ENCODE assay signal across 12 mouse cellular contexts in genomic region chr13:108774981-108775380, GRCm38 (mm10).
DNase-seq lines count a peak whose midpoint lies in the region; TF ChIP-seq lines count a peak whose summit lies in the region.
"Had no signal": no experiment of that assay in that cellular context is flagged by ENCODE, and none has a peak within 500 bp of the region (broad histone marks: within the 10 kb centered on the region; RNA-seq: fewer than 3 reads in every experiment).

No protein-coding gene starts in this region.

- intact Hi-C loops in gastrocnemius, postnatal 14 days (cut with DNase I; ENCODE audit: low total_unique reads): no loop called here

- TF ChIP-seq CTCF in bone marrow macrophage, adult 2 months (IDR thresholded peaks at IDR 0.05; ENCODE audit: low read depth, low read length): no peak
- no peak for TF ChIP-seq CTCF in thymus, adult 2 months (IDR thresholded peaks at IDR 0.05; ENCODE audit: borderline replicate concordance, control insufficient read depth, extremely low read depth, insufficient read depth, low read length, poor library complexity)

- no peak overlapping the region for H3K4me3 ChIP-seq in bone marrow macrophage, adult 2 months (ENCODE audit: insufficient read depth, low read length)
- no peak overlapping the region for H3K4me3 ChIP-seq in thymus, adult 2 months (ENCODE audit: control insufficient read depth, insufficient read depth, low read length)
- H3K4me3 ChIP-seq: kidney, embryonic 15.5 days had no signal

- no peaks in the 10 kb centered on the region for H3K27me3 ChIP-seq in thymus, adult 2 months (ENCODE audit: control insufficient read depth, insufficient read depth, low read length)
- H3K27me3 ChIP-seq: kidney, embryonic 15.5 days had no signal

- no peak for TF ChIP-seq POLR2A in bone marrow macrophage, adult 2 months (IDR thresholded peaks at IDR 0.05; ENCODE audit: borderline replicate concordance, low read depth, low read length)
- TF ChIP-seq POLR2A in thymus, adult 2 months (IDR thresholded peaks at IDR 0.05; ENCODE audit: control insufficient read depth, extremely low read depth, insufficient read depth, low read length, poor library complexity): no peak

- H3K4me1 ChIP-seq in bone marrow macrophage, adult 2 months (ENCODE audit: control insufficient read depth, insufficient read depth, low read length): peaks cover 20% of the 10 kb centered on the region
- H3K4me1 ChIP-seq in thymus, adult 2 months (replicated peaks; ENCODE audit: control insufficient read depth, insufficient read depth, low read length): peaks cover 4% of the 10 kb centered on the region; the same call in 1 of the 2 replicates
- H3K4me1 ChIP-seq: kidney, embryonic 15.5 days had no signal

- peak overlapping the region; percentile 84 for H3K27ac ChIP-seq in bone marrow macrophage, adult 2 months (ENCODE audit: insufficient read depth, low read depth, low read length)
- no peak overlapping the region for H3K27ac ChIP-seq in thymus, adult 2 months (ENCODE audit: control insufficient read depth, insufficient read depth, low read length)
- H3K27ac ChIP-seq: kidney, embryonic 15.5 days had no signal

- 22% methylated on average over 1 of the region's 1 CpGs for WGBS in thymus, adult 2 months

- peak; percentile 5 for DNase-seq in gastrocnemius, postnatal 10 days
- no peak for DNase-seq in gastrocnemius, postnatal 14 days
- peak; percentile 13 for DNase-seq in lung, postnatal 25 days (ENCODE audit: low spot score)
- peak; percentile 6 for DNase-seq in thymus, adult 2 months
- DNase-seq in kidney, postnatal 36 days: no peak
- DNase-seq in adrenal gland, postnatal 4 days (ENCODE audit: low spot score in 2 of 2): no peak
- DNase-seq in left cerebral cortex, adult 11 months (ENCODE audit: low spot score): no peak
- DNase-seq: cerebellum, adult 8-10 months; heart, adult 18-20 months; heart, postnatal 14 days had no signal

- no peaks in the 10 kb centered on the region for H3K36me3 ChIP-seq in thymus, adult 2 months (ENCODE audit: control insufficient read depth, insufficient read depth, low read length)
- H3K36me3 ChIP-seq: kidney, embryonic 15.5 days had no signal

Comparison
In these comparisons a context has a peak if more than half of its experiments do, and no peak if none do; other contexts are left out.
1. DNase-seq: peak in gastrocnemius, postnatal 10 days (single experiment), lung, postnatal 25 days (single experiment) and thymus, adult 2 months (single experiment); none in gastrocnemius, postnatal 14 days (single experiment), kidney, postnatal 36 days (0 of 2), adrenal gland, postnatal 4 days (0 of 2) and left cerebral cortex, adult 11 months (single experiment).